Mouse (Mus musculus) lung, embryonic 14.5 days (tissue): ENCODE measurements around the gene Sdha. TPM values are rescaled to one million over a fixed set of nuclear protein-coding genes. Genes with fewer than 3 reads are reported as not detected.

Source experiments
- ATAC-seq: fragments of 200-750 bp; cut with Nextera tagmentation; 2 replicates; pipeline ENCODE4 v1.8.0; 2017; ENCODE audit warnings: mild to moderate bottlenecking, moderate TSS enrichment, moderate library complexity; ENCODE audit not compliant: insufficient read depth
- DNase-seq: peaks from one replicate; pipeline ENCODE4 v3.0.0-alpha.2; 2015
- H3K27ac ChIP-seq: fragments of 300-500 bp; sonication (generic); 2 replicates; pipeline ENCODE4 v1.5.1; 2014; ENCODE audit warnings: low read depth, mild to moderate bottlenecking, moderate library complexity
- H3K27me3 ChIP-seq: fragments of 300-500 bp; sonication (generic); 2 replicates; pipeline ENCODE4 v1.6.1; 2014; ENCODE audit warnings: low read length, control low read depth; ENCODE audit not compliant: insufficient read depth
- H3K36me3 ChIP-seq: fragments of 300-500 bp; sonication (generic); 2 replicates; pipeline ENCODE4 v1.6.1; 2014; ENCODE audit warnings: control low read depth; ENCODE audit not compliant: insufficient read depth
- H3K4me1 ChIP-seq: fragments of 300-500 bp; sonication (generic); 2 replicates; pipeline ENCODE4 v1.6.1; 2014; ENCODE audit warnings: antibody characterized with exemption, control low read depth; ENCODE audit not compliant: insufficient read depth
- H3K4me2 ChIP-seq: fragments of 300-500 bp; sonication (generic); 2 replicates; pipeline ENCODE4 v1.6.1; 2014; ENCODE audit warnings: mild to moderate bottlenecking
- H3K4me3 ChIP-seq: fragments of 300-500 bp; sonication (generic); 2 replicates; pipeline ENCODE4 v1.5.1; 2014; ENCODE audit warnings: low read depth, low read length
- H3K9ac ChIP-seq: fragments of 300-500 bp; sonication (generic); 2 replicates; pipeline ENCODE4 v1.6.1; 2014
- H3K9me3 ChIP-seq: fragments of 300-500 bp; sonication (generic); 2 replicates; pipeline ENCODE4 v1.6.1; 2016; ENCODE audit warnings: low read depth, low read length, control low read depth
- CTCF ChIP-seq: IDR thresholded peaks from 2 replicates; pipeline ENCODE4 v1.5.1; 2016; ENCODE audit warnings: antibody characterized with exemption, low read depth
- WGBS: fragments of 180-500 bp; shearing (Covaris S2); extraction: QIAGEN DNeasy Blood & Tissue Kit; methylation state at CpG from one replicate; pipeline ENCODE4 v1.1.7; 2014; 5-methylcytosine and 5-hydroxymethylcytosine counted together
- polyA plus RNA-seq: library from polyadenylated mRNA; unstranded; fragments of >200 nt; fragmentation: Nextera tagmentation; extraction: Ambion mirVana; gene quantifications from 2 replicates; pipeline ENCODE4 v1.2.1, GENCODE M21; 2014

The Sdha gene
- polyA plus RNA-seq, 1 experiment from 2014 or later: 242 TPM

DNA sequence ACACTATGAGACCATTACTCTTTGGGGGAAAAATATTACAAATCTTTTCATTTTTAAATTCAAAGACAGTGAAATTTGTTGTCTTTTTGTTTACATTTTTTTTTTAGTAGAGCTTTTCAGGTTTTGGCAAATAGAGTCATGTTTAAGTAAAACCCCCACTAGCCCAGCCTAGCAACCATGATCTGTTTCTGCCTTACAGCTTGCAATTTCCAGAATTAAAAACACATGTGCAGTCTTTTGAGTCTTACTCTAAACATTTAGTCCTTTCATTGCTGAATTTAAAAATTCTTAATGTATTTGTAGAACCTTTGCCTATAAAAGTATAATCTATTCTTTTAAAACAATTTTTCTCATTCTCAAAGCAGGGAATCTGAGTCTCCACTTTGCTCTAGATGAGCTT is 20.8 kb downstream of the Sdha start:
- H3K4me2 ChIP-seq: no peak overlapping the region
- H3K27me3 ChIP-seq: no peaks in the 10 kb centered on the region
- DNase-seq (no peak), ATAC-seq (no peak)
- H3K36me3 ChIP-seq: peaks cover 75% of the 10 kb centered on the region
- no peaks in the 10 kb centered on the region for H3K4me1 ChIP-seq
- H3K9ac ChIP-seq: no peak overlapping the region
- H3K4me3 ChIP-seq: no peak overlapping the region
- TF ChIP-seq CTCF: no peak
- H3K9me3 ChIP-seq: no peaks in the 10 kb centered on the region
- H3K27ac ChIP-seq: no peak overlapping the region

DNA sequence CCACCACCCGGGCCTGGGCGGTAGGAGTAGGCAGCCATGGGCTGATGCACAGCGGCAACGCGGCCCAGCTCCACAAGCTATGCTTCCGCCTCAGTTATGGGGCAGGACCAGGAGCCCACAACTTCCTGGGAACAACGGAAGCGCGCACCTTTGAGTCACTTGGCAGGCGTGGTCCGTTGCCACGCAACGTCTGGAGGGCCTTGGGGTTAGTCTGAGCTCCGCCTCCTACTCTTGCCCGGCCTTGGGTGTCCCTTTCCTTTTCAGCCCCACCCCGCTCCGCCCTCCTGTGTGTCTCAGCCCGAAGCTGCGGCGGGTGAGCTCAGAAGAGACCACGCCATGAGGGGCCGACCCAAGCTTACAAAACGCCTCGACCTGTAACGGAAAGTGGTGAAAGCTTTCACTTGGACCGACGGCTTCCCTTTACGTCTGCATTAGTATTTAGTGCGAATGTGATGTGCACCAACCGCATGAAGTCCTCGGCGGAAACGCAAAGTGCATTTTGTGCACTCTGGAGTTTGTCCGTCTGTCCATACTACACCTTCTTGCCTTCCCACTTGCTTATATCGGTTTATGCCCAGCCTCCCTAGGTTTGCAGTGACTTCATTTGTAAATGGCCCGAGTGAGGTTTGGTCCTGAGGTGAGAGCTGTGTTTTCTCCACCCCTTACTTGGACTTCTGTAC is 32.8 kb downstream of the Sdha start, which contains the start of gene Pdcd6:
Gene Pdcd6 (minus strand): TSS at position 411 of the 680 bp plus-strand sequence.
- Histone ChIP-seq H3K9me3 (no peaks in the 10 kb centered on the region), H3K4me1 (no peaks in the 10 kb centered on the region), H3K4me2 (peak within 1 kb of the TSS; percentile 73), H3K27me3 (no peaks in the 10 kb centered on the region), H3K4me3 (peak within 1 kb of the TSS; percentile 73), H3K36me3 (peaks cover 27% of the 10 kb centered on the region), H3K27ac (peak within 1 kb of the TSS; percentile 50; the same call in 1 of the 2 replicates), H3K9ac (peak within 1 kb of the TSS; percentile 80)
- DNase-seq (peak; percentile 97), ATAC-seq (peak; percentile 100)
- under 1% methylated on average over 36 of the region's 36 CpGs for WGBS
- TF ChIP-seq CTCF: no peak

DNA sequence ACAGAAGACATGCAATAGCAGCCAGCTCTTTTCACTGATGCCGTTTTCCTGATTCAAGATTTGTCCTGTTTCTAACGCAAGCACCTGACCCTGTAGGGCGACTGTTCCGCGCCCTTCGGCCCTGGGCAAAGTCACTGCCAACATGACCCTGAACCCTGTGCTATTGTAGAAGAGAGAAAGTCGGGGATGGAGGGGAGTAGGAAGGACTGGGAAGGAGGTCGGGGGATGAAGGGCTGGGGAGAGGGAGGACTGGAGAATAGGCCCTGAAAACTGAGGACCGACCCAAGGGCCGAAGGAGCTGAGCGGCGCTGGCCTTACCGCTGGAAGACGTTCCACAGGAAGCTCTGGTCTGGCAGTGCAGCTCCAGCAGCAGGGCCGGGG is 33.3 kb downstream of the Sdha start:
- Histone ChIP-seq H3K9ac (peak overlapping the region; percentile 80), H3K27me3 (no peaks in the 10 kb centered on the region), H3K4me1 (no peaks in the 10 kb centered on the region), H3K4me2 (peak overlapping the region; percentile 73), H3K9me3 (no peaks in the 10 kb centered on the region), H3K4me3 (peak overlapping the region; percentile 73), H3K36me3 (peaks cover 22% of the 10 kb centered on the region), H3K27ac (peak overlapping the region; percentile 50; the same call in 1 of the 2 replicates)
- 3% methylated on average over 15 of the region's 15 CpGs for WGBS
- no peak for DNase-seq
- TF ChIP-seq CTCF: no peak
- ATAC-seq: no peak

DNA sequence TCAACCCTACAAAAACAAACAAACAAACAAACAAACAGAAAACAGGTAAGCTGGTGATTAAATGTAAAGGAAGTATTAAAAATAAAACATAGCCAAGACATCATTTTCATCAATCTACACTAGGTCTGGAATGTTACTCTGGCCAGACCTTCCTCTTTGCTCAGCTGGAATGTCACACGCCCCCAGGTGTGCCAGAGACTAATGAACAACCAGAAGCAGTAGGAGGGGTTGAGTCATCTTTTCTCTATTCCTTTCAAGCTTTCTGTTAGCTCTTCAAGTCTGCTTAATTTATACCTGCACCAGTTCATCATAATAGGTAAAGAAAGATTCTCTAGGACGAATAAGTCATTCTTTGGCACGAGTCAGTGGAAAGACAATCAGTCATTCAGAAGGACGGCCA is 33.7 kb downstream of the Sdha start:
- H3K4me1 ChIP-seq: no peaks in the 10 kb centered on the region

DNA sequence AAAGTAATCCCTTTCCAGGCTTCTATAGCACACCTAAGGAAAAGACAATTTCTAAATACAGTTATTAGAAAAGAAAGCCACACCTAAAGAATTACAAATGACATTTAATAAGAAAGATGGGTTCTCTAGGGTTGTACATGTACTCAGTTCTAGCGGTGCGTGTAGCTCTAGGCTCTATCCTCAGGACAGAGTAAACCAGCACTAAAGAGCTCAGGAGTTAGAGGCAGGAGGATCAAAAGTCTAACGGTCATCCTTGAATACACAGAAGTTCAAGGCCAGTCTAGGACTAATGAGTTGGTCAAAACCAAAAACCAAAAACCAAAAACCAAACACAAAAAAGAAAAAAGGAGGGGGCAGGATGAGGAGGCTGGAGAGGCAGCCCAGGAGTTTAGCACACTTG is 35.5 kb downstream of the Sdha start:
- H3K4me1 ChIP-seq: no peaks in the 10 kb centered on the region
- H3K9me3 ChIP-seq: no peaks in the 10 kb centered on the region
- no peak overlapping the region for H3K4me2 ChIP-seq
- 95% methylated on average over 3 of the region's 3 CpGs for WGBS
- peaks cover 23% of the 10 kb centered on the region; the same call in 1 of the 2 replicates for H3K36me3 ChIP-seq
- no peak overlapping the region for H3K4me3 ChIP-seq
- ATAC-seq: no peak
- H3K27ac ChIP-seq: no peak overlapping the region
- TF ChIP-seq CTCF: no peak
- no peaks in the 10 kb centered on the region for H3K27me3 ChIP-seq
- no peak for DNase-seq
- no peak overlapping the region for H3K9ac ChIP-seq

More for the DNA sequence above, 33.7 kb downstream of the Sdha start:
- ATAC-seq (no peak), DNase-seq (no peak)
- Histone ChIP-seq H3K4me3 (peak overlapping the region; percentile 73), H3K27me3 (no peaks in the 10 kb centered on the region), H3K9ac (peak overlapping the region; percentile 80), H3K36me3 (peaks cover 18% of the 10 kb centered on the region), H3K4me2 (peak overlapping the region; percentile 73), H3K27ac (no peak overlapping the region), H3K9me3 (no peaks in the 10 kb centered on the region)
- 25% methylated on average over 4 of the region's 4 CpGs for WGBS
- no peak for TF ChIP-seq CTCF

DNA sequence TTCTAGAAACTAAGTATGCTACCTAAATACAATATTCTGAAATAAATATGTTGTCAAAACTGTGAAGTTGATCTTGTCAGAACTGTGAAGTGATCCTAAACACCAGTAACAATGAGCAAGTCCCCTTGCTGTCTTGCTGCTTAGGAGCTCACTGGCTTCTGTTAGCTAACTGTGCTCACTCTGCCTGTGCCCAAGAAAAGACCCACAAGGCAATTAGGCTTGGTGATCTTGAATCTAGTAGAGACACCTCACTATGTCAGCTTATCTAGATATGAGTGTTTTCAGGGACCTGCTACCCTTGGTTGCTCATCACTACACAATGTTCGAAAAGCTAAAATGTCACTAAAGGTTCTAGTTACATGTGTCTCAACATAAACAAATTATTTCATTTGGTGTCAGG is 44.3 kb downstream of the Sdha start:
- Histone ChIP-seq H3K9ac (no peak overlapping the region), H3K36me3 (peaks cover 62% of the 10 kb centered on the region), H3K27me3 (no peaks in the 10 kb centered on the region), H3K4me3 (no peak overlapping the region), H3K4me2 (no peak overlapping the region), H3K4me1 (no peaks in the 10 kb centered on the region), H3K27ac (no peak overlapping the region), H3K9me3 (no peaks in the 10 kb centered on the region)
- TF ChIP-seq CTCF: no peak
- no peak for DNase-seq
- WGBS: 95% methylated on average over 1 of the region's 1 CpGs
- ATAC-seq: no peak

DNA sequence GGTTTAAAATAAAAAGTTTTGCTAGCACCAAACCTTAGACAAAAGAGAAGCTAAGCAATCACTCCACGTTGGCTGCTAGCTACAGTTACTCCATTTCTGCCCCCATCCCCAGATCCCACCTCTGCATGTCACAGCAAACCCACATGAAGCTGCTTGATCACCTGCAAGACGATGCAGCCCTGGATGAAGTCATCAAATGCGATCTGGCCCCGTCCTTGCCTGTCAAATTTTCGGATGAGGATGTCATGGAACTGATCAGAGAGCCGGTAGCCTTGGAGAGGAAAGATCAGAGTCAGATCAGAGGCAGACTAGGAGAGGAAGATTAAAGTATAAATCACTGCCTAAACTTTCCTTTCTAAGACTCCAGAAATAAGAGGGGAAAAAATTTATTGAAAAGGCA is 44.7 kb downstream of the Sdha start:
- DNase-seq (no peak), ATAC-seq (no peak)
- TF ChIP-seq CTCF: no peak
- 90% methylated on average over 6 of the region's 6 CpGs for WGBS
- Histone ChIP-seq H3K9me3 (no peaks in the 10 kb centered on the region), H3K36me3 (peaks cover 58% of the 10 kb centered on the region), H3K27me3 (no peaks in the 10 kb centered on the region), H3K27ac (no peak overlapping the region), H3K4me1 (no peaks in the 10 kb centered on the region), H3K4me2 (no peak overlapping the region), H3K9ac (no peak overlapping the region), H3K4me3 (no peak overlapping the region)
